Mouse (Mus musculus): ENCODE results near the gene Rbbp4. TPM values are rescaled to one million over a fixed set of nuclear protein-coding genes. Genes with fewer than 3 reads are reported as not detected.

The Rbbp4 gene
- total and polyA plus RNA-seq, 3 experiments, result 41.4 to 179 (median 73.3) TPM

GRCm38 (mm10) chr4:129322042-129322441 lies 13.1 kb downstream of the Rbbp4 start:
- Histone ChIP-seq H3K4me2 (ENCODE audit: insufficient read depth, low read depth, poor library complexity, severe bottlenecking) (no peak overlapping the region), H3K27me3 (replicated peaks) (no peaks in the 10 kb centered on the region), H3K79me2 (replicated peaks; ENCODE audit: control insufficient read depth, extremely low read depth, insufficient read depth, poor library complexity, severe bottlenecking) (peaks cover 33% of the 10 kb centered on the region), H3K9ac (ENCODE audit: insufficient read depth, low read depth) (no peak overlapping the region), H3K36me3 (replicated peaks in 1 of 2; ENCODE audit: control insufficient read depth in 1 of 2, insufficient read depth in 1 of 2, low read length in 1 of 2) (peaks cover 35 to 76% of the 10 kb centered on the region in 2 experiments), H3K4me3 (replicated peaks in 1 of 3; ENCODE audit: low read depth in 2 of 3, low read length in 2 of 3, poor library complexity in 1 of 3) (no peak overlapping the region), H3K4me1 (ENCODE audit: control insufficient read depth in 1 of 2, insufficient read depth in 2 of 2) (peaks cover 2 to 6% of the 10 kb centered on the region in 2 experiments; a peak in 2 of 4 replicates), H3K27ac (ENCODE audit: insufficient read depth, low read depth) (no peak overlapping the region), H3K9me3 (replicated peaks; ENCODE audit: low read length) (no peaks in the 10 kb centered on the region)
- dilution Hi-C loops (cut with MboI; ENCODE audit: extremely low pct_ligation_motif_present, extremely low pct_unique_long_range_greater_than_20kb, low sequenced_read_pairs) (no loop called here), in situ Hi-C loops (cut with MboI; ENCODE audit: low pct_ligation_motif_present, low pct_unique_long_range_greater_than_20kb, low sequenced_read_pairs) (no loop called here)
- TF ChIP-seq USF1 (IDR thresholded peaks at IDR 0.05; ENCODE audit: low read depth, low read length), result no peak
- no peak for DNase-seq (ENCODE audit: extremely low read depth)

DNA sequence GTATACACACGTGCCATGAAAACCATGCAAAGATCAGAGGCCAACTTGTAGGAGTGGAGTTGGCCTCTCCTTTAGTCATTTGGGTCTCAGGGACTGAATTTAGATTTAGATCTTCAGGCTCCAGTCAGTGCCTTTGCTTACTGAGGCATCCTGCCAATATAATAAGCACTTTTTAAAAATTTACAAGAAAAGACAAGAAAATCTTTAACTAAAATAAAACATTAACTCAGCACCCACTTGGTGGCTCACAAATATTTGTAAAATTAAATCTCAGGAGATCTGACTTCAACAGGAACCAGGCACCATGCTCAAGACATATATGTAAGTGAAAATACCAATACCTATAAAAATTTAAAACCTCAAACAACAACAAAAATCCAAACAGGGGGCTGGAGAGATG lies 14.3 kb downstream of the Rbbp4 start:
- TF ChIP-seq ZNF384 (IDR thresholded peaks at IDR 0.05; ENCODE audit: low read depth, low read length), result no peak
- no peak for TF ChIP-seq CTCF (conservative IDR thresholded peaks at IDR 0.05 in 1 of 2, IDR thresholded peaks at IDR 0.05 in 1 of 2; ENCODE audit: low read depth in 2 of 2, low read length in 2 of 2)
- TF ChIP-seq ELF1 (IDR thresholded peaks at IDR 0.05; ENCODE audit: low read depth, low read length), result no peak
- TF ChIP-seq JUN (IDR thresholded peaks at IDR 0.05; ENCODE audit: insufficient read depth, low read depth, low read length), result no peak
- no peak for TF ChIP-seq GABPA (IDR thresholded peaks at IDR 0.05; ENCODE audit: insufficient replicate concordance, low read depth, low read length)
- TF ChIP-seq RAD21 (IDR thresholded peaks at IDR 0.05; ENCODE audit: low read depth, low read length), result no peak
- TF ChIP-seq ZC3H11A (IDR thresholded peaks at IDR 0.05; ENCODE audit: low read depth, low read length), result no peak
- no peak for TF ChIP-seq USF2 (conservative IDR thresholded peaks at IDR 0.05; ENCODE audit: low read depth, low read length)
- TF ChIP-seq IRF4 (IDR thresholded peaks at IDR 0.05; ENCODE audit: low read depth, low read length), result no peak
- TF ChIP-seq SIN3A (IDR thresholded peaks at IDR 0.05; ENCODE audit: low read length), result no peak
- TF ChIP-seq NRF1 (IDR thresholded peaks at IDR 0.05; ENCODE audit: low read depth, low read length), result no peak
- TF ChIP-seq MAX (IDR thresholded peaks at IDR 0.05; ENCODE audit: low read length), result no peak
- TF ChIP-seq CHD2 (IDR thresholded peaks at IDR 0.05; ENCODE audit: low read length), result no peak
- TF ChIP-seq POLR2A (IDR thresholded peaks at IDR 0.05; ENCODE audit: low read depth, low read length), result no peak
- no peak for TF ChIP-seq ETS1 (conservative IDR thresholded peaks at IDR 0.05; ENCODE audit: low read depth, low read length)
- TF ChIP-seq NELFE (IDR thresholded peaks at IDR 0.05; ENCODE audit: low read depth, low read length), result no peak
- no peaks in the 10 kb centered on the region for H3K27me3 ChIP-seq (replicated peaks)
- peaks cover 2 to 6% of the 10 kb centered on the region in 2 experiments; a peak in 2 of 4 replicates for H3K4me1 ChIP-seq (ENCODE audit: control insufficient read depth in 1 of 2, insufficient read depth in 2 of 2)
- no peak overlapping the region for H3K27ac ChIP-seq (ENCODE audit: insufficient read depth, low read depth)
- in situ Hi-C loops (cut with MboI; ENCODE audit: low pct_ligation_motif_present, low pct_unique_long_range_greater_than_20kb, low sequenced_read_pairs), result no loop called here
- H3K79me2 ChIP-seq (replicated peaks; ENCODE audit: control insufficient read depth, extremely low read depth, insufficient read depth, poor library complexity, severe bottlenecking), result peaks cover 27% of the 10 kb centered on the region
- H3K36me3 ChIP-seq (replicated peaks in 1 of 2; ENCODE audit: control insufficient read depth in 1 of 2, insufficient read depth in 1 of 2, low read length in 1 of 2), result peaks cover 32 to 76% of the 10 kb centered on the region in 2 experiments
- dilution Hi-C loops (cut with MboI; ENCODE audit: extremely low pct_ligation_motif_present, extremely low pct_unique_long_range_greater_than_20kb, low sequenced_read_pairs), result no loop called here
- no peak overlapping the region for H3K9ac ChIP-seq (ENCODE audit: insufficient read depth, low read depth)
- no peak for DNase-seq (ENCODE audit: extremely low read depth)
- no peaks in the 10 kb centered on the region for H3K9me3 ChIP-seq (replicated peaks; ENCODE audit: low read length)
- no peak overlapping the region for H3K4me3 ChIP-seq (replicated peaks in 1 of 3; ENCODE audit: low read depth in 2 of 3, low read length in 2 of 3, poor library complexity in 1 of 3)
- H3K4me2 ChIP-seq (ENCODE audit: insufficient read depth, low read depth, poor library complexity, severe bottlenecking), result no peak overlapping the region

Data from CH12.LX (cell line).